Mouse (Mus musculus) myocyte (in vitro differentiated cells): ENCODE results near the gene Pafah1b3. TPM values are rescaled to one million over a fixed set of nuclear protein-coding genes. Genes with fewer than 3 reads are reported as not detected.

Experiments
- H3K27me3 ChIP-seq: one replicate; pipeline ENCODE4 v1.6.1; 2011; ENCODE audit not compliant: control insufficient read depth, insufficient read depth, insufficient read length
- H3K36me3 ChIP-seq: one replicate; pipeline ENCODE4 v1.6.1; 2011; ENCODE audit not compliant: control insufficient read depth, insufficient read depth
- H3K4me2 ChIP-seq: one replicate; pipeline ENCODE4 v1.6.1; 2011; ENCODE audit warnings: low read depth, control low read depth
- H3K4me3 ChIP-seq: one replicate; pipeline ENCODE4 v1.5.1; 2011; ENCODE audit warnings: mild to moderate bottlenecking, control low read depth, moderate library complexity
- H3K79me2 ChIP-seq: one replicate; pipeline ENCODE4 v1.6.1; 2011; ENCODE audit not compliant: control insufficient read depth, insufficient read depth
- H3ac ChIP-seq: one replicate; pipeline ENCODE4 v1.6.1; 2011; ENCODE audit not compliant: control insufficient read depth, insufficient read length
- CEBPB ChIP-seq: IDR thresholded peaks from 2 replicates; pipeline ENCODE4 v1.6.1; 2011; ENCODE audit warnings: mild to moderate bottlenecking, moderate library complexity; ENCODE audit not compliant: poor library complexity, insufficient read depth, severe bottlenecking
- E2F4 ChIP-seq: IDR thresholded peaks from one replicate; pipeline ENCODE4 v1.6.1; 2011; ENCODE audit warnings: mild to moderate bottlenecking, control low read depth, moderate library complexity; ENCODE audit not compliant: insufficient read depth
- MAX ChIP-seq: IDR thresholded peaks from one replicate; pipeline ENCODE4 v1.6.1; 2011; ENCODE audit warnings: low read depth, mild to moderate bottlenecking, control low read depth
- MYOD1 ChIP-seq, 3 experiments: IDR thresholded peaks; one replicate each; pipeline ENCODE4 v1.6.1; 2011; ENCODE audit warnings: control low read depth in 2 of 3, low read depth in 2 of 3, mild to moderate bottlenecking in 2 of 3, moderate library complexity in 1 of 3; ENCODE audit not compliant: insufficient read length in 2 of 3, control insufficient read depth in 1 of 3
- MYOG ChIP-seq, 3 experiments: IDR thresholded peaks; one replicate each; pipeline ENCODE4 v1.6.1; 2011; ENCODE audit warnings: control low read depth in 2 of 3, low read depth in 2 of 3, mild to moderate bottlenecking in 2 of 3; ENCODE audit not compliant: insufficient read length in 2 of 3, control insufficient read depth in 1 of 3, insufficient read depth in 1 of 3
- POLR2A ChIP-seq: IDR thresholded peaks from one replicate; pipeline ENCODE4 v1.6.1; 2011; ENCODE audit warnings: low read depth, mild to moderate bottlenecking, control low read depth, moderate library complexity; ENCODE audit not compliant: insufficient read length
- POLR2AphosphoS2 ChIP-seq: IDR thresholded peaks from one replicate; pipeline ENCODE4 v1.6.1; 2011; ENCODE audit warnings: low read depth, control low read depth; ENCODE audit not compliant: insufficient read length
- REST ChIP-seq: IDR thresholded peaks from one replicate; pipeline ENCODE4 v1.6.1; 2011; ENCODE audit warnings: mild to moderate bottlenecking, control low read depth, moderate library complexity; ENCODE audit not compliant: insufficient read depth, insufficient read length
- SRF ChIP-seq: IDR thresholded peaks from one replicate; pipeline ENCODE4 v1.6.1; 2011; ENCODE audit warnings: low read depth; ENCODE audit not compliant: control insufficient read depth, insufficient read length
- TCF12 ChIP-seq: IDR thresholded peaks from one replicate; pipeline ENCODE4 v1.6.1; 2011; ENCODE audit warnings: mild to moderate bottlenecking, control low read depth; ENCODE audit not compliant: poor library complexity, insufficient read depth, severe bottlenecking
- TCF3 ChIP-seq: IDR thresholded peaks from one replicate; pipeline ENCODE4 v1.6.1; 2011; ENCODE audit warnings: low read depth, control low read depth; ENCODE audit not compliant: insufficient read length
- USF1 ChIP-seq: IDR thresholded peaks from one replicate; pipeline ENCODE4 v1.6.1; 2011; ENCODE audit warnings: low read depth, mild to moderate bottlenecking, control low read depth, moderate library complexity
- polyA plus RNA-seq: library from polyadenylated mRNA; unstranded; fragments of >200 nt; fragmentation: generic; extraction: Trizol; gene quantifications from one replicate; pipeline ENCODE4 v1.2.1, GENCODE M21; 2012; ENCODE audit warnings: missing spikeins

Gene Pafah1b3
- polyA plus RNA-seq, 1 experiment: 54.0 TPM

DNA sequence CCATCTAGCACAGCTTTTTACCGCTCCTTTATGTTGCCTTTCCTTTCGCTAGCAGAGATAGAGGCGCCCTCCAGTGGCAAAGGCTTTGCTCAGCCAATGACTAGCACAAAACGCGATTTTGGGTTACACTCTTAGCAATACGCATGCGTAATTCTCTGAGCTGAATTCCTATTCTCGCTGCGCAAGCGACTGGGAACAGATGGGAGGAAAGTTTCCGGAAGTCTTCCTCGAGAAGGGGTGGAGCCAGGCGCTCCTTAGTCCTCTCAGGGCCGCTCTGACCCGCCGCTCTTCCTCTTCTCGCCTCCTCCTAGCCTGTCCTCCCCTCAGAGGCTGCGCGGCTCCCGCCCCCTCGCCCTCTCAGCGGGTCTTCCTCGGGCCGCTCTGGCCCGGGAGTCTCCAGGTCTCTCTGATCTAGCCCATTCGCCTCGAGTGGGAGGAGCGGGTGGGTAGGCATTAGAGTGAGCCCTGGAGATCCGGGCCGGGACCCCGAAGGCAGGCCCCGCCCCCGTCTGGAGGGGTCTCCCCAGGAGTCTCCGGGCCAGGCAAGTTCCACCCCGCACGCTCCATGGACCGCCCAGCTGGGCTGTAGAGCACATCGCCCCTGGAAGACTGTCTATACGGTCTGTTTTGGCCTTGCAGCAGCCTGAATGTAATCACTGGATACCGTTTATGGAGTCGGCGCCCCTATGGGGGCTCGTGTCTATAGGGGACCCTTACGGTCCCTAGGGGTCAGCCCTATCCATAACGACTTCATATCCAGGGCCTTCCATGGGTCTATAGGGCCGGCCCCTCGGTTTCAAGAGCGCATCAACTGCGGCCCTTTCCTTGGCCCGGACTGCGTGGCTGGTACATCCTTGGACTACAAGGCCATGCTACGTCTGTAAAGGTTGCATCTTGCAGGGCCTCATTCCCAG is 19.0 kb upstream of the Pafah1b3 start, which contains the start of gene Megf8:
TSS of gene Megf8 (plus strand) at position 633 of the 914 bp plus-strand sequence.
- Histone ChIP-seq H3K4me2 (peak within 1 kb of the TSS; percentile 84), H3K27me3 (peaks cover 37% of the 10 kb centered on the region), H3K4me3 (peak within 1 kb of the TSS; percentile 64), H3K79me2 (peaks cover 14% of the 10 kb centered on the region), H3K36me3 (no peaks in the 10 kb centered on the region), H3ac (peak within 1 kb of the TSS; percentile 44)
- TF ChIP-seq USF1 (no peak), MYOG (IDR thresholded peaks at IDR 0.05; ENCODE audit: control insufficient read depth in 1 of 3, insufficient read depth in 1 of 3, insufficient read length in 2 of 3, low read depth in 2 of 3) (no peak), TCF12 (no peak), E2F4 (no peak), MYOD1 (IDR thresholded peaks at IDR 0.05; ENCODE audit: control insufficient read depth in 1 of 3, insufficient read length in 2 of 3, low read depth in 2 of 3) (no peak), POLR2A (peak; percentile 59)

DNA sequence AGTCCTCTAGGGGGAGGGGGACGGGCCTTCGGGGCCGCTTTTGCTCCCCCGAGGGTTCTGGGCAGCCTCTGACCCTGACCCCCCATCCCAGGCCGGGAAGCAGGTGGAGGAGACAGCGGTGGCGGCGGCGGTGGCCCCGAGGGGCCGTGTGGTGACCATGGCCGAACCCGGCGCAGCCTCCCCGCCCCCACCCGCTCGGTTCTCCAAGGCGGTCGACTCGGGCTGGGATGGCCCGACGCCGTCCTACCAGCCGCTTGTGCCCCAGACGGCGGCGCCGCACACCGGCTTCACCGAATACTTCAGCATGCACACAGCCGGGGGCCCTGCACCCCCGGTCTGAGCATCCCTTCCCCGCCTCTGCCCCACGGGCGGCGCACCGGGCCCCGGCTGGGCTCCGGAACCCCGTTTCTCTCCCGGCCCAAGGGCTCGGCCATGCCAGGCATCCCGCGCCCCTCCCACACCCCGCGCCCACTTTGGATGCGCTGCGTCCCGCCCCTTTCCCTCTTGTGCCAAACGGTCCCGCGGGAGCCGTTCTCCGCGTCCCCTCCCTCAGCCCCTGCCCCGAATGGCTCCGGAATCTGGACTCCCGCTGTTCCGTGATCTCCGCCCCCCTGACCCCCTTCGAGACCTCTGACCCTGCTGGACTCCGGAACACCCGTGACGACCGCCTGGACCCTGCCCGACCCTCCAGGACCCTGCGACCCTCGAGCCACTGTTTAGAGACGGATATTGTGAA is 17.7 kb upstream of the Pafah1b3 start:
- H3K79me2 ChIP-seq: peaks cover 14% of the 10 kb centered on the region
- TF ChIP-seq USF1 (no peak), REST (no peak), TCF12 (no peak), E2F4 (no peak), MAX (no peak), SRF (no peak), TCF3 (no peak), CEBPB (no peak), MYOD1 (IDR thresholded peaks at IDR 0.05; ENCODE audit: control insufficient read depth in 1 of 3, insufficient read length in 2 of 3, low read depth in 2 of 3) (no peak), MYOG (IDR thresholded peaks at IDR 0.05; ENCODE audit: control insufficient read depth in 1 of 3, insufficient read depth in 1 of 3, insufficient read length in 2 of 3, low read depth in 2 of 3) (no peak)
- peak overlapping the region; percentile 10 for H3ac ChIP-seq
- peaks cover 46% of the 10 kb centered on the region for H3K27me3 ChIP-seq
- peak overlapping the region; percentile 67 for H3K4me2 ChIP-seq
- no peaks in the 10 kb centered on the region for H3K36me3 ChIP-seq
- peak overlapping the region; percentile 64 for H3K4me3 ChIP-seq

DNA sequence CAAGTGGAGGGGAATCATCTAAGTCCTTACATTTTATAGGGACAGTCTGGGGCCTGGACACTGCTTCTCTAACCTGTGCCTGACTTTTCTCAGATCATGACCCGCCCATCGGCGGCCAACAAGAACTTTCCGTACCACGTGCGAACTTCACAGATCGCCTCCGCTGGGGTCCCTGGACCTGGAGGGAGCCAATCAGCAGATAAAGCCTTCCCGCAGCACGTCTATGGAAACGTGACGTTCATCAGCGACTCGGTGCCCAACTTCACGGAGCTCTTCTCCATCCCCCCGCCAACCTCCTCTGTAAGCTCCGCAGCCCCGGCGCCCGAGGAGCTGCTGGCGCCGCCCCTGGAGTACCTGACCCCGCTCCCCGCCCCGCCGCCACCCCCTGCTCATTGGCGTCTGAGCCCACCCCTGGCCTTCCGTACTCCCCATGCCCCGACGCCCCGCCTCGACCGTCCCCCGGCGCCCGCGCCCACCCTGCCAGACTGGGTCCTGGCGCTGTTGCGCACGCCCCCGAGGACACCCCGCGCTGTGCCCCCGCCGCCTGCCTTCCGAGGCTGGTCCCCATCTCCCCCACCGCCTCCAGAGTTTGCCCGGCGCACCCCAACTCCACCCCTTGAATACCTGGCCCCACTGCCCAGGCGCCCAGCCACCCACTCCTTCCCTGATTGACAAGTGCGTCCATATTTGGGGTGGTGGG is 17.0 kb upstream of the Pafah1b3 start:
- Histone ChIP-seq H3K36me3 (no peaks in the 10 kb centered on the region), H3K79me2 (peaks cover 14% of the 10 kb centered on the region), H3ac (peak overlapping the region; percentile 10), H3K27me3 (peaks cover 46% of the 10 kb centered on the region), H3K4me2 (no peak overlapping the region), H3K4me3 (no peak overlapping the region)
- TF ChIP-seq REST (no peak), TCF3 (no peak)

DNA sequence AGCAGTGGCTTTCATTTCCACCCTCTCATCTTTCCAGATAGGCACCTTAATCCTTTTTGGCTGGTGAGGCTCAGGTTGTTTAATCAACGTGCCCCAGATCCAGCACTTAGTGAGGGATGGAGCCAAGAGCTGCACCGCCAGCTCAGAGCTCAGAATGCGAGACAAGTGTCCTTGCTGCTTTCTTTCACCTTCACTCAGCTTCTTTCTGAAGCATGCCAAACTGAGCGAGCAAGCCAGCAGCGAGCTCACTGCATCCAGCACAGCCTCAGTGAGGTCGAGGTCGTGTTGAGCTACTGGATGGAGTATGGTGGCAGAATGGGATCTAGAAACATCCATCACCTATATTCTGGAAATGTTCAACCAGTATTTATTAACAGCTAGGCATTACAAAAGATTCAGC is 15.5 kb upstream of the Pafah1b3 start:
- H3K36me3 ChIP-seq: no peaks in the 10 kb centered on the region
- no peak overlapping the region for H3K4me3 ChIP-seq
- H3K79me2 ChIP-seq: peaks cover 7% of the 10 kb centered on the region
- no peak overlapping the region for H3ac ChIP-seq
- TF ChIP-seq REST (no peak), TCF12 (no peak), MYOD1 (IDR thresholded peaks at IDR 0.05; ENCODE audit: control insufficient read depth in 1 of 3, insufficient read length in 2 of 3, low read depth in 2 of 3) (no peak), POLR2A (no peak), SRF (no peak), TCF3 (no peak), MAX (no peak), CEBPB (no peak), MYOG (IDR thresholded peaks at IDR 0.05; ENCODE audit: control insufficient read depth in 1 of 3, insufficient read depth in 1 of 3, insufficient read length in 2 of 3, low read depth in 2 of 3) (no peak), USF1 (no peak), POLR2AphosphoS2 (no peak), E2F4 (no peak)
- no peak overlapping the region for H3K4me2 ChIP-seq
- H3K27me3 ChIP-seq: peaks cover 61% of the 10 kb centered on the region
